Mouse (Mus musculus) lung, postnatal 0 days (tissue): ENCODE results near the gene Fndc3b.

ENCODE experiments used
- CTCF ChIP-seq: IDR thresholded peaks from 2 replicates; pipeline ENCODE4 v1.5.1; 2016; ENCODE audit warnings: antibody characterized with exemption, mild to moderate bottlenecking
- EP300 ChIP-seq: IDR thresholded peaks from 2 replicates; pipeline ENCODE4 v1.6.1; 2016; ENCODE audit warnings: antibody characterized with exemption, mild to moderate bottlenecking, control low read depth

DNA sequence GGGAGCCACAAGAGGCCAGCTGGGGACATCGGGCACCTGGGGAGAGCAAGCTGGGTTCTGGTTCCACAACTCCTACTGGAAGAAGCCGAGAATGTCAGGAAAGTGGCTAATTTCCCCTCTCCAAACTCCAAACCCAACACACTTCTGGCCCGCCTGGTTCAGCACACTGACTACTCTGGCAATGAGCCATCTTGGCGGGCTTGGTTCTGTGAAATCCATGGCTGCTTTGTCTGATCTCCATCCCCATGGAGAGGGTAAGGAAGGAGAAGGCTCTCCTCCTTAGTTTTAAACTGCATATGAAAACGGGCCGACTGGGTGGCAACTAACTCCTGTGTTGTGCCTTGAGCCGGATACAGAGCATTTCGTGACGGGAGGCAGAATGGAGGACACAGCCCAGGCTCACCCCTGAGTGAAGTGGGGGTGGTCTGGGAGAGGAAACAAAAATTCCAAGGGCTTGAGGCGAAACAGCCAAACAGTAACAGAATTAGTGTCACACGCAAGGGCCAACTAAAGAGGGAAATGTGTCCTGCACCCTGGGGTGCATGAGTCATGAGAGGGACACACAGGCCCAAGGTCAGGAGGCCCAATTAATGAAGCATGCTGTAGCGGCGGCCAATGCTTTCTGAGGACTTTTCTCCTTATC lies 280.4 kb downstream of the Fndc3b start:
- TF ChIP-seq CTCF (no peak), EP300 (no peak)
